Mouse (Mus musculus) small intestine, adult 2 months (tissue): ENCODE measurements around the gene Galnt4.

ENCODE experiments used
- CTCF ChIP-seq: fragments of 200-500 bp; IDR thresholded peaks from 2 replicates; pipeline ENCODE4 v1.5.1; 2012; ENCODE audit warnings: low read depth, mild to moderate bottlenecking, control low read depth, inconsistent platforms, low read length, moderate library complexity, mixed read lengths; ENCODE audit not compliant: insufficient replicate concordance, insufficient read length; ENCODE audit errors: extremely low read depth
- POLR2A ChIP-seq: fragments of 200-500 bp; IDR thresholded peaks from 2 replicates; pipeline ENCODE4 v1.6.1; 2012; ENCODE audit warnings: low read depth, mild to moderate bottlenecking, control low read depth, inconsistent platforms, low read length, moderate library complexity

DNA sequence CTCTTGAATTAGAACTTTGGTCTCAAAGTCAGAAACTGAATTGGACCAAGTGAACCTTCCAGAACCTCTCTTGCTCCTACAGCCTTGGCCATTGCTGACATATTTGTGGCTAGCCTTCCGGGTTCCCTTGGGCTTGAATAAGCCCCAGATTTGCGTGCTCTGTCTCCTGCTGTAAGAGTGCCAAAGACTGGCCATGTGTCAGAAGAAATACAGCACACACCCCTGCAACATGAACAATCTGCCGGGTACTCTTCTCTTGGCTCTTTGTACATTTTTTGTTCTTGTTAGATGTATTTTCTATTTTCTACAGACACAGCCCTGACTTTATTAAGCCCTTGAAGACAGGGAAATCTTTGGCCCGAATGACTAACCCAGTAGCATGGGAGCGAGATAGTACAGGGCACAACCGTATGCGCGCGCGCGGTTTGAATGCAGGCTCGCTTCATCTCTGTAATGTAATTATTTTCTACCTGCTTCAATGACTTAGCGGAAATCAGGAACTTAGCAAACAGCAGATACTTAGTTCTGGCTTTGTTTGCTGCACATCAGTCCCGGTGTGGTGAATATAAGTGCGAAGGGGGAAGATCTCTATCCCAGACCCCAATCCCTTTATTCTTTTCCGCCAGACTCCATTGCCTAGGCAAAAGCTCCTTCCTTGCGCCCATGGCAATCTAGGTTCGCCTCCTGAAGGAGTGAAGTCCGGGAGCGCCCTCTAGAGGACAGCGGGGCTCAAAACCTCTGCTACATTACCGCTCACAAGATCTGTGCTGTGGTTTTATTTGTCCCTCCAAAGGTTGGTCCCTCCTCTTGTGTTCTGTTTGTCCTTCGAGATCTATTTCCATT, 23.3 kb upstream of the Galnt4 start:
- peak; percentile 98 for TF ChIP-seq CTCF
- TF ChIP-seq POLR2A = no peak
